ENCODE assay signal across 10 mouse cellular contexts in genomic region chr10:76034001-76034600, GRCm38 (mm10). TPM values are rescaled to one million over a fixed set of nuclear protein-coding genes. Genes with fewer than 3 reads are reported as not detected.
DNase-seq lines count a peak whose midpoint lies in the region; ATAC-seq and TF ChIP-seq lines count a peak whose summit lies in the region.
"Had no signal": no experiment of that assay in that cellular context is flagged by ENCODE, and none has a peak within 500 bp of the region (broad histone marks: within the 10 kb centered on the region; RNA-seq: fewer than 3 reads in every experiment).

No protein-coding gene starts in this region.

- no peak overlapping the region for H3K9ac ChIP-seq in kidney, embryonic 16.5 days (replicated peaks; ENCODE audit: low read length)

- H3K4me2 ChIP-seq in kidney, embryonic 16.5 days (replicated peaks; ENCODE audit: low read depth, low read length): peak overlapping the region; percentile 72; the same call in 1 of the 2 replicates

- H3K4me1 ChIP-seq in kidney, embryonic 16.5 days (ENCODE audit: insufficient read depth, low read length): peaks cover 12% of the 10 kb centered on the region; the same call in 1 of the 2 replicates
- peaks cover 73% of the 10 kb centered on the region for H3K4me1 ChIP-seq in E14TG2a.4 (replicated peaks; ENCODE audit: low read depth, low read length)

- intact Hi-C loops in left cerebral cortex, postnatal 36 days (cut with DNase I): no loop called here

- H3K27ac ChIP-seq in kidney, embryonic 16.5 days (ENCODE audit: low read length): no peak overlapping the region
- H3K27ac ChIP-seq: midbrain, embryonic 13.5 days had no signal

- H3K4me3 ChIP-seq in kidney, embryonic 16.5 days (ENCODE audit: low read length): no peak overlapping the region
- peak overlapping the region; percentile 96 for H3K4me3 ChIP-seq in E14TG2a.4 (replicated peaks; ENCODE audit: low read length)

- DNase-seq in kidney, postnatal 36 days: no peak
- DNase-seq in CD4-positive, CD25-positive, alpha-beta regulatory T cell, adult 2 months (ENCODE audit: low read depth, low spot score): peak; percentile 53
- DNase-seq in urinary bladder, adult 2 months (ENCODE audit: low spot score): no peak
- DNase-seq in left cerebral cortex, postnatal 36 days (ENCODE audit: low spot score in 2 of 2): no peak
- DNase-seq: gastrocnemius, postnatal 10 days; kidney, postnatal 4 days had no signal

- WGBS in kidney, embryonic 16.5 days: 92% methylated on average over 8 of the region's 8 CpGs

- no peak for TF ChIP-seq CTCF in E14TG2a.4 (conservative IDR thresholded peaks at IDR 0.05; ENCODE audit: low read length)

- no peak for ATAC-seq in kidney, embryonic 16.5 days (ENCODE audit: low FRiP score, low TSS enrichment)
- peak; percentile 18 for ATAC-seq in inflammation-experienced regulatory T-cells, adult 6 months
- ATAC-seq: midbrain, embryonic 13.5 days had no signal

- H3K27me3 ChIP-seq in kidney, embryonic 16.5 days (ENCODE audit: insufficient read depth, low read length): no peaks in the 10 kb centered on the region
- no peaks in the 10 kb centered on the region for H3K27me3 ChIP-seq in E14TG2a.4 (ENCODE audit: insufficient read depth, low read length)
- H3K27me3 ChIP-seq: midbrain, embryonic 13.5 days had no signal

- H3K36me3 ChIP-seq in kidney, embryonic 16.5 days (ENCODE audit: insufficient read depth, low read length): peaks cover 37% of the 10 kb centered on the region
- H3K36me3 ChIP-seq in E14TG2a.4 (ENCODE audit: insufficient read depth, low read length): peaks cover 44% of the 10 kb centered on the region

- H3K9me3 ChIP-seq in kidney, embryonic 16.5 days (ENCODE audit: low read length): no peaks in the 10 kb centered on the region
- H3K9me3 ChIP-seq in E14TG2a.4 (ENCODE audit: low read length): no peaks in the 10 kb centered on the region
- H3K9me3 ChIP-seq: midbrain, embryonic 13.5 days had no signal

RNA-seq across cellular contexts. Expression of gene Zfp280b, which starts 1.7 kb away (rescaled TPM):
- polyA plus RNA-seq in kidney, embryonic 16.5 days (2015; fragmentation: Nextera tagmentation; extraction: Ambion mirVana): 22.9 and 25.1 TPM in 2 replicates
- 10 to 100 TPM in 1 of 3 experiments, 1 to 10 TPM in 2; 9.6 to 10.3 (median 9.9) TPM for polyA plus RNA-seq in inflammation-experienced regulatory T-cells, adult 6 months (2017; shearing (Covaris generic))
- polyA plus RNA-seq in urinary bladder, adult 2 months (2012; rRNA removed): 8.6 TPM in 2 replicates
- 10 to 100 TPM; 14.6 TPM for total RNA-seq in left cerebral cortex, postnatal 36 days (2021)
